Mouse (Mus musculus): ENCODE data around the gene Cyb5r4.
A peak's percentile ranks its signal among the peaks of the same experiment; 100 is the strongest.
"Not testable (repeated sequence)": the region's sequence is repeated elsewhere in the genome, so short reads cannot be mapped to it uniquely, and the experiment has no call there.

Cyb5r4 gene

DNA sequence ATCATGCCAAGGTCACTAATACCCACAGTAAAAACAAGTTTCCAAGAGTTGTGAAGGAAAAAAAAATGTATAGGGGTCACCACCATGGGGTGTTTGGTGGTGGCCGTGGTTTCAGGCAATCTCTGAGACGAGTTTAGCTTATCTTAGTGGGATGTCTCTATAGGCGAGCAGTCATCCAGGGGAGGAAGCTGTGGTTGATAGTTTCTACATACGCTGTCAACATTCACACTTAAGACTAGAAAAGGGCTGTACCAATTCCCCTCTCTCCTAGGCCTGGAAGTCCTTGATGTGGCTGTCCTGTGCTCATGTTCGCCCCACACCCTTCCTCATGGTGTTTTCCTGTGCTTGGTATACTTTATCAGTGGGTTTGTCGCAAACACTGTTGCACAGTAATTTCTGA is 4.0 kb downstream of the Cyb5r4 start:
- DNase-seq (ENCODE audit: low spot score in 2 of 2), result no peak

DNA sequence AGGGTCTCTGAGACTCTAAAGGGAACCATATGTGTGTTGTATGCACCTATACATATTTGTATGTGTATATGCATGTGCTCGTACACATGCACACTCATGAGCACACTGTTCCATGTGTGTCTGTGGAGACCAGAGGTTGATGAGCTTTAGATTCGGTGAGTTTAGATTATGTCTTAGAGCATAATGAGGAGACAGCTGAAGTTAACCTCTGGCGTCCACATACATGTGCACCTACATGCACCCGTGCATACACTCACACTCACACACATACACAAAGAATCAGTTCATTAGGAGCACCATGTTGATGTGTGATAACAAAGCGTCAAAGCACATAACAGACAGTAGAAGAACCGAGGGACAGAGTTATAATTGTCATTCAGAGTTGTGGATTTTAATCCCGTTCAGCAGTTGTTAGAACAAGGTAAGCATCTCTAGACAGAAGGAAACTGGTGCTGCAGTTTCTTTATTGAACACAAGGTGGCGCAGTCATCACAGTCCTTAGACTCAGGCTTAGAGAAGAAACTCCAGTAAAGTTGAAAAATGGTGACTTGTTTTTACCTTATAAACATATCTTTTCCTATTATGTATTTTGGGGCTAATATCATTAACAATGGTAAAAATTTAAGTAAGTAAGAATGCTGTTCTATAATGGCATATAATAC is 5.7 kb downstream of the Cyb5r4 start:
- peak; percentile 29 to 40 for DNase-seq (ENCODE audit: low spot score in 2 of 2)

DNA sequence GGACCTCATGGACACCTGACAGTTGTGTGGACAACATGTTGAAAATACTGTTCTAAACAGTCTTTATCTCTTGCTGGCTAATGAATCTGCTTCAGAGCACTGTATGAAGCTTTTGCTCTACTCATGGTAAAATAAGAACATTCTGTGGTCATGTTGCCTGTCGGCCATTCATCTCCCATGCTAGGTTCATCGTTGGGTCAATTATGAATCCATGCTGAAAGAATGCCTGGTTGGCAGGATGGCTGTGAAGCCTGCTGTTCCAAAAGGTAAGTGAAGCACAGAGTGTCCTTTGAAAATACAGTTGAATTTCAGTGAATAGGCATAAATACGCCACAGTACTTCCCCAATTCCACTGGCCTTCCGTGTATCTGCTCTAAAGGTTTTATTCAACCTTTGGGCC is 10.4 kb downstream of the Cyb5r4 start:
- DNase-seq (ENCODE audit: low spot score in 2 of 2), result no peak

DNA sequence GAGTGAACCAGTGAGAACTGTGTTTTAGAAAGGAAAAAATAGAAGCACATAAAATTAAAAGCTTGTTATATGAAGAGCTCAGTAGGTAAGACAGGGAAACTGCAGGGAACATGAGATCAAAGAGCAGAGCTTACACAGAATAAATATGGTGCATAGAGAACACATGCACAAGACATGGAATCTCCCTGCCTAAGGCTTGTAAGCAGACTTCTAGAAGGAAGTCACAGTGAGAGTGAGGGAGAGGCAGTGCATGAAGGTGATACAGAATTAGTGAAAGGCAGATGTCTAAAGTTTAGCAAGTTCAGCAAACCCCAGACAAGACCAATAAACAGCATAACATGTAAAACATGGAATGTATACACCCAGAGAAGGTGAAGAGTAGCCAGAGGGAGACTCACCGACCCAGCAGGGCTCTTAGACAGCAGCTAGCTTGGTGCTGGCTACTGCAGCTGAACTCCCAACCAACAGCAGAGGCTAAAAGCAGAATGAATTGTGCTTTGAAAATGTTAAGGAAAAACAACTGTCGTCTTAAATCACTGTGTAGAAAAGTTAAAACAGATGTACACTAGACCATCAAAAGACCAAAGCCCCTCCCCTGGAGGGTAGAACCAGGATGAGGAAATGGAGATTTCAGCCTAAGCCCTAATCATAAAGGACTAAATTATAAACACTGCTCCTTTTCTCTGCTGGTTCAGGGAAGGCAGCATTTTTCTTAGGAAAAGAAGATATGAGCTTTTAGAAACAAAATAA is 13.2 kb downstream of the Cyb5r4 start:
- no peak for DNase-seq (ENCODE audit: low spot score in 2 of 2)

DNA sequence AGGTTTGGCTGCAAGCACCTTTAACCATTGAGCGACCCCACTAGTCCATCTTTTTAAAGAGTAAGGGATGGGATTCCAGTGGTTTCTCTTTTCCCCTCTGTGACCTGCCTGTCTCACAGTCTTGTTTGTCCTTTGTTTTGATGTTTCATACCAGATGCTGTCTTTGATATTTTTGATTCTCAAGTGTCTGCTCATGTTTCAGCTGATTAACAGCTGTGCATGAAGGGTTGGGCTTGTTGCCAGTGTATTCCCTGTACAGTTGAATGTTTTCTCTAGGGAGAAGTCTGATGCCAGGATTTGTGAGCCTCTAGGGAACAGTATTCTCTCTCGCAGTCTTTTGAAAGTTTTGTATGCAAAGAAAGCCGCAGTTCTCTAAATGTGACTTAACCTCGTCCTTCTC is 27.6 kb downstream of the Cyb5r4 start:
- no peak for DNase-seq (ENCODE audit: low spot score in 2 of 2)

DNA sequence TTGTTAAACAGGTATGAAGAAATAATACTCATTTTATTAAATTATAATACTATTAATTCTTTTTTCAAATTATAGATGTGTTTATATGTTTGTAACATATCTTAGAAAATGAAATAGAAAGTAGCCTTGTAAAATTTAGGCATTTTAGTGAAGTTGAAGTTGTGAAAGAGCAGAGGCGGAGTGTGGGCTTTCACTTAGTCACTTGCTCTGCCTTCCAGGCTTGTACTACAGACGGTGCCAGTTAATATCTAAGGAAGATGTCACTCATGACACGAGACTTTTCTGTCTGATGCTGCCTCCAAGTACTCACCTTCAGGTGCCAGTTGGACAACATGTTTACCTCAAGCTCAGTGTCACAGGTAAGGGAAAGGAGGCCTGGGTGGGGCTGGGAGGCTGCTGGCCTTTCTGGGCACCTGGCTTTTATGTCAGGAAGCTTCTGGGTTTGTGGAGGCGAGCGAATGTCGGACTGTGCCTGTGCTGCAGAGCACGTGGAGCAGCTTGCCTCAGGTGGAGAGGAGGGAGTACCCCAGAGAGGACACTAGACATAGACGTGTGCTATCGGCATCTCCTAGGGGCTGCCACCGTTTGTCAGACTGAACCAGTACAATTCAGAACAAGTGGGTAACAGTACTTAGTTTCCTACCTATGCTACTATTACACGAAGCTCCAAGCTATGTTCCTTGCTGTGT is 33.9 kb downstream of the Cyb5r4 start:
- peak; percentile 20 to 23 for DNase-seq (ENCODE audit: low spot score in 2 of 2)

DNA sequence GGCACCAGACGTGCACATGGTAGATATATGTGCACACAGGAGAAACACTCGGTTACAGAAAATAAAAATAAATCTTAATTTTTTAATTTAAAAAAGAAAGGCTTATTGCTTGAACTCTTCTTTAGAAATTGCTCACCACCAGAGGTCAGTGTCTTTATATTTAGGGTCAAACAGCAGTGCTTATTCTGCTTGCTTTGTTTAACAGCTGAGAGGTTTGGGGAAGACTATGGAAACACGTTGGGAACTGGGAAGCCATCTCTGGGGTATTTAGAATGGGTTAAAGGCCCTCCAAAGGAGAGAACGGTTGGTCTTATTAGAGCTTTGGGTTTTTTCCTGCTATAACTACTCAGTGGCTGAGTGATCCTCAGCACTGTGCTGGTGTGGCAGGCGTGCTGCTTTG is 40.5 kb downstream of the Cyb5r4 start:
- DNase-seq (ENCODE audit: low spot score in 2 of 2), result no peak

DNA sequence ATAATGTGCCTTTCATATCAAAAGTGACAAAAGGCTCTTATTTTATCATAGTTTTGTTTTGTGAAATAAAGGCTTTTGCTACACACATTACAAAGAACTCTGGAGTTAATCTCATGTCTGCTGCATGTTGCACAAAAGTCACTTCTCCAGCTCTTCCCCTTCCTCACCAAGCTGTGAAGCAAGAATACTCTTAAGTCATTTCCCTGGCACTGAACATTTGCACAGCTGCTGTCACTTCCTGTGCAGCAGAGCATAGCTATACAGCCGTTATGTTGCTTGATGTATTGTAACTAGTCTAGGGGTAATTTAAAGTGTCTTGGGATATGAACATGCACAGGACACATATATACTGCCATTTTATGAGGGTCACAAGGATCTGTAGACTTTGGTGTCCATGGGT is 46.3 kb downstream of the Cyb5r4 start:
- no peak for DNase-seq (ENCODE audit: low spot score in 2 of 2)

DNA sequence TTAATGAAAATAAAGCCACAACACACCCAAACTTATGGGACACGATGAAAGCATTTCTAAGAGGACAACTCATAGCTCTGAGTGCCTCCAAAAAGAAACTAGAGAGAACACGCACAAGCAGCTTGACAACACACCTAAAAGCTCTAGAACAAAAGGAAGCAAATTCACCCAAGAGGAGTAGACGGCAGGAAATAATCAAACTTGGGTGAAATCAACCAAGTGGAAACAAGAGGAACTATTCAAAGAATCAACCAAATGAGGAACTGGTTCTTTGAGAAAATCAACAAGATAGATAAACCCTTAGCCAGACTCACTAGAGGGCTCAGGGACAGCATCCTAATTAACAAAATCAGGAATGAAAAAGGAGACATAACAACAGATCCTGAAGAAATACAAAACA is 49.8 kb downstream of the Cyb5r4 start:
- not testable (repeated sequence) for DNase-seq (ENCODE audit: low spot score in 2 of 2)

DNA sequence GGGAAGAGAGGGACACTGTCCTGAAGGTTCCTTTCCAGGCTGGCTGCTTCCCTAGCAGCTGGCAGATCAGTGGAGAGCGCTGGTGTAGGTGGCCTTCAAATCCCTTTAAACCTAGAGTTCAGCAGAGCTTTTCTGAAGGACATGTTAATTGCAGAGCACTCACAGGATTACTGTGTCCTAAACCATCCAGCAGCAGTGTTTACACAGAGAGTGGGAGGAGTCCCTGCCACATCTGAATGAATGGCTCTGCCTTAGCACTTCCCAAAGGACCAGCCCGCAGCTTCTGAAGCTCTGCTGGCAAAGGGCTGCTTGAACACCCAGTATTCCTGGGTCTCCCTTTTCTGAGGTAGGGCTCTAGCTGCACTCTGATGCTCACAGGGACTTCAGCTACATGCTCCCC is 56.1 kb downstream of the Cyb5r4 start:
- DNase-seq (ENCODE audit: low spot score in 2 of 2), result no peak

DNA sequence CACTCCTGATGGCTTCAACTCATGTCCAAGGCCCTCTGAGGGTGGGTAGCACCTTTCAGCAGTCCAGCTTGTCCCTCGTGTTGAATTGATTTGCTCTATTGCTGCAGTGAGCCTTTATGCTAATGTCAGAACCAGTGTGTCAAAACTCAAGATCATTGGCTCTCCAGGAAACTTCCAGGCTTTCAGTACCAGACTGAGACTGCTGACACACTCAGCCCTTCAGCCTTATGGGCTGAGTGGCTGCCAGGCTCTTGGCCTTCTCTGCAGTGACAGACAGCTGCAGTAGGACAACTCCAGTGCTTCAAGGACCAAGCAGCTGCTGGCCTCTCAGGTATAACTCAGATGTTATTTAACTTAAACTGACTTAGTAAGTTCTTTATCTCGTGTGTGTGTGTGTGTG is 57.7 kb downstream of the Cyb5r4 start:
- no peak for DNase-seq (ENCODE audit: low spot score in 2 of 2)

DNA sequence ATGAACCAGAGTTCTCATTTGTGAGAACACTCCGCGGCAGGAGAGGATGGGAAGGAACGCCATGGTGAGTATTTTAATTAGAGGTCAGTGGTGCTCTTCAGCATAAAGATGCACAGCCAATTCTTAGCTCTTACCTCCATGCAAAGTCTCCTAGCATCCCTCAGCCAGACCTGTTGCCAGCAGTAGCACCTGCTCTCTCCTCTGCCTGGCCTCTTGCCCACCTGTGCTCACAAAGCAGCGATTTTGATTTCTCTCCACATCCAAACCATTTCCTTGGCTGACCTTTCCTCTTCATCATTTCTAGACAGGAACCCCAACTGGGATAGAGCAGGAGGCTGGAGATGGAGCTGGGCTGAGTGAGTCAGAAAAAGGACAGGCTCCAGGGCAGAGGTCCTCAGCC is 65.2 kb downstream of the Cyb5r4 start:
- DNase-seq (ENCODE audit: low spot score in 2 of 2), result no peak

DNA sequence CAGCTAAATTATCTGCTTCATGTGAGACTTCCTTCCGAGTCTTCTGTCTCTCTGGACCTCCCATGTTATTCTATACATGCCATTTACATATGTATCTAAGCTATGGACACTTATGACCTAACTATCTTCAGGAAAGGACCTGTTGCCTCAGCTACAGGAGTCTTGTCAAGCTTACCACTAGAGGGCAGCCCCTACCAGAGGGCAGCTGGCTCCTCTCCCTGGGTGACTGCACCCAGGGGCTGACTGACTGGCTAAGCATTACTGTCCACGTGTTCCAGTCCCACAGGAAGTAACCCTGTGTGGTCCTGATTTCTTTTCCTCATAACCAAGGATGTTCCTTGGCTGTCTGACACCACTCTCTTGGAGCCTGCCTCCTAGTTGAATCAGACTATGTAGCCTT is 76.2 kb downstream of the Cyb5r4 start:
- peak in 1 of 2 experiments; percentile 30 for DNase-seq (ENCODE audit: low spot score in 2 of 2)

DNA sequence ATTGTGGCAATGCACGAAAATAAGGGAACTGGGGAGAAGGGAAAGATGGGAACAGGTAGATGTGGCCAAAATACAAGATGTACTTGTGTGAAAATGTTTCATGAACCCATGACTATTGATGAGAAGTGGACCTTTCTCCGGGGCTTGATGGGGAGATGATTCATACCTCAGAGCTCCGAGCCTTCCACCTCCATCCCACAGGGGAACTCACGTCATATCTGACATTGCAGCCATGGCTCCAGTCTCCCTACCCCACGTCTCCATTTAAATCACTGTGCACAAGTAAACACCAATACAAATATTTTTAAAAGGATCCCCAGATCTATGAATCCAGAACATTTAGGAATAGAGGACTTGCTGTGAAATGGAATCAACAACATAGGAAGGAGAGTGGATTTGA is 93.2 kb downstream of the Cyb5r4 start:
- DNase-seq (ENCODE audit: low spot score in 2 of 2), result no peak

DNA sequence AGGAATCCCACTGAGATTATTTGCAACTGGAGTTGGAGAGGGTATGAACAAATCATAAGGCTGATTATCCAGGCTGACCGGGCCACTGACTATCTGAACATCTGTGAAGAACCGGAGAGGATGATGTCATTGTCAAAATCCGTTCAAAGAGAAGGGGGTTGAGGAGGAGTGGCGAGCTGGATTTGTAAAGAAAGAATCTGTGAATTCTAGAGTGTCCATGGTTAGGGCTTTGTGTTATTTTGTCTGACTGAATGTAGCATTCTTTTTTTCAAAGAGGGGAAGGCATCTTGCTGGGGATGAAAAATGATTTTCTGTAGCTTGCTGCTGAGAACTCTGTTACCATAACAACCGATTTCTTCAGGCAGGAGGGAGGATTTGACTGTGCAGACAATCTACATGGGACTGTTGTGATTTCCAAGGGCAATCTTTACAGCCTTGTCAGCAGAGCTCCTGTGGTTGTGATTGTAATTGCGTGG is 93.7 kb downstream of the Cyb5r4 start:
- DNase-seq (ENCODE audit: low spot score in 2 of 2), result peak in 1 of 2 experiments; percentile 9

DNA sequence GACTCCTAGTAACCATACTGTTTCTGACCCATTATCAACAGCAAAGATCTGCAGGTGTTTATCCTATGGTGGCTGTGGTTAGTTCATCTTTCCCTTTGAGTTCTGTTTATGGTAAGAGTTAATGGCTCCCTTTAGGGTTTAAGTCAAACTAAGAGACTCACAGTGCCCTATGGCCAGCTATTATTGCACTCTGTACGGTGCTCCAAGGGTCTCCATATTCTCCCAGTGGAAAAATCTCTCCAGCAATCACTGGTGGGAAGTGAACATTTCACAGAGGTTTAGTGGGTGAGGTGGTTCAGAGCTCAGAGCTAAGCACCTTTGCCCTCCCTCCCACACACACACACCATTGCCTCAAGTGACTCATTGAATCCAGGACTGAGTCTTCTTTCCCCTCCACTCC is 94.2 kb downstream of the Cyb5r4 start:
- no peak for DNase-seq (ENCODE audit: low spot score in 2 of 2)

DNA sequence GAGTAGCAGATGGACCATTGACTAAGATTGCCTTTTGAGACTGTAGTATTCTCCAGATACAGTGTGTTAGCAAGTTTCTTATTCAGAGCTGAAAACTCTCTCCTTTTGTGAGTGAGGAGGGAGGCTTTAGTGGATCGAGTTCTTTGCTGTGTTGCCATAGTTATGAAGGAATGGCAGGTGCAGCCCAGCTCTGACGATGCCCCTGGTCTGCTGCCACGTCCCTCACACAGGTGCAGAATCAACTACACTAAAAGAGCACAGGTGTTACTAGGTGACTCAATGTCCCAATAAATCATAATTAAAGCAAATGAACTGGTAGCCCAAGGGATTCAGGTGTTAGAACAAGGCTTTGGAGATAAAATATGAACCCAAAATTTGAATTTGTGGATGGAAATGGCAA is 97.2 kb downstream of the Cyb5r4 start:
- no peak for DNase-seq (ENCODE audit: low spot score in 2 of 2)

DNA sequence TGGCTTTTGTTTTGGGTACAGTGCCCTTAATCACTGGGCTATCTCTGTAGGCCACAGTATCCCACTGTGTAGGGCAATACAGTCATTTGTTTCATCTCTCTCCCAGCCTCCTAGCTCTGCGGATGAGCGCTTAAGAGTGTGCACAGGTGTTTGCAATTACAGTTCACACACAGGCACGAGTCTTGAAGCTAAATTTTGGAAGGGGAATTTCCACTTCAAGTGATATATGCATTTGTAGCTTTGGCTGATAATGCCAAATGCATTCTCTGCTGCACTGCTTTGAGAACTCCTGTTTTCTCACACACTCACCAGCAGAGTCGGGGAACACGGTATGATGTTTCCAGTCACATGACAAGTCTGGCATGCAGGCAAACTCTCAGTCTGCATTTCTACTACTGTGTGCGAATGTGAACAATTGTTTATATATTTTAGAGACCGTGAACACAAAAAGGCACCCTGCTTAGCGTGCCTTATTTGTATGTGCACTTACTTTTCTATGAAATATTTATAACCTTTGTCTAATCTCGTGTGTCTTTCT is 100.2 kb downstream of the Cyb5r4 start:
- DNase-seq (ENCODE audit: low spot score in 2 of 2), result no peak

DNA sequence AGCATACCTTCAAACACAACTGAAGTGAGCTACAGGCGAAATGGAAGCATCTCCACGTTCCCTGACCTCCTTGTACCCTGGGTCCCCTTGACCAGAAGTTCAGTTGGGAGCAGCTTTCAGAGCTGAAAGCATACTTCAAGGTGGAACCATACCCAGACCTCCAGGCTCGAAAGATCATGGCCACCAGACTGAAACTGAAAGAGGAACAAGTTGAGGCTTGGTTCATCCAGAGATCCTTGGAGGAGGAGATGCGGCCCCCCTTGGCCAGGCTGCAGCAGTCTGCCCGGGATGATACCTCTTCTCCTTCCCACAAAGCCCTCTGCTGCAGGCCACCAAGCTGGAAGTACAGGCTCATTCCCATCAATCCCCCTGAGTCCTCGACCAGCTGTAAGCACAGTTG is 105.2 kb downstream of the Cyb5r4 start:
- not testable (repeated sequence) for DNase-seq (ENCODE audit: low spot score in 2 of 2)

Data from right cerebral cortex, postnatal 36 days (tissue).